Mouse (Mus musculus) heart, embryonic 11.5 days (tissue): ENCODE results near the gene Trim16. TPM values are rescaled to one million over a fixed set of nuclear protein-coding genes. Genes with fewer than 3 reads are reported as not detected.

Experiments
- ATAC-seq: fragments of 200-750 bp; cut with Nextera tagmentation; replicated peaks from 2 replicates; pipeline ENCODE4 v1.8.0; 2017; ENCODE audit warnings: moderate library complexity; ENCODE audit not compliant: insufficient number of reproducible peaks, low FRiP score, low TSS enrichment
- H3K27ac ChIP-seq: fragments of 300-500 bp; sonication (generic); 2 replicates; pipeline ENCODE4 v1.5.1; 2014; ENCODE audit warnings: mild to moderate bottlenecking, low read depth, low read length
- H3K27me3 ChIP-seq: fragments of 300-500 bp; sonication (generic); 2 replicates; pipeline ENCODE4 v1.6.1; 2014; ENCODE audit warnings: mild to moderate bottlenecking, low read length, mixed read lengths; ENCODE audit not compliant: control insufficient read depth, insufficient read depth
- H3K36me3 ChIP-seq: fragments of 300-500 bp; sonication (generic); 2 replicates; pipeline ENCODE4 v1.6.1; 2014; ENCODE audit warnings: mild to moderate bottlenecking, low read length, moderate library complexity, mixed read lengths; ENCODE audit not compliant: control insufficient read depth, insufficient read depth
- H3K4me1 ChIP-seq: fragments of 300-500 bp; sonication (generic); 2 replicates; pipeline ENCODE4 v1.6.1; 2014; ENCODE audit warnings: low read length; ENCODE audit not compliant: control insufficient read depth, insufficient read depth
- H3K4me2 ChIP-seq: fragments of 300-500 bp; sonication (generic); 2 replicates; pipeline ENCODE4 v1.6.1; 2014; ENCODE audit warnings: mild to moderate bottlenecking, moderate library complexity
- H3K4me3 ChIP-seq: fragments of 300-500 bp; sonication (generic); 2 replicates; pipeline ENCODE4 v1.5.1; 2014; ENCODE audit warnings: low read depth, low read length
- H3K9ac ChIP-seq: fragments of 300-500 bp; sonication (generic); 2 replicates; pipeline ENCODE4 v1.6.1; 2014; ENCODE audit warnings: mild to moderate bottlenecking, low read depth, low read length, moderate library complexity
- H3K9me3 ChIP-seq: fragments of 300-500 bp; sonication (generic); replicated peaks from 2 replicates; pipeline ENCODE4 v1.6.1; 2016; ENCODE audit warnings: low read length; ENCODE audit not compliant: control insufficient read depth
- WGBS: fragments of 180-500 bp; shearing (Covaris S2); extraction: QIAGEN DNeasy Blood & Tissue Kit; methylation state at CpG from one replicate; pipeline ENCODE4 v1.1.7; 2014; ENCODE audit not compliant: insufficient replicate concordance; 5-methylcytosine and 5-hydroxymethylcytosine counted together
- polyA plus RNA-seq: library from polyadenylated mRNA; unstranded; fragments of >200 nt; fragmentation: Nextera tagmentation; extraction: Ambion mirVana; gene quantifications from 2 replicates; pipeline ENCODE4 v1.2.1, GENCODE M21; 2014

Trim16 gene
- polyA plus RNA-seq, 1 experiment from 2014 or later = 3.9 TPM

DNA sequence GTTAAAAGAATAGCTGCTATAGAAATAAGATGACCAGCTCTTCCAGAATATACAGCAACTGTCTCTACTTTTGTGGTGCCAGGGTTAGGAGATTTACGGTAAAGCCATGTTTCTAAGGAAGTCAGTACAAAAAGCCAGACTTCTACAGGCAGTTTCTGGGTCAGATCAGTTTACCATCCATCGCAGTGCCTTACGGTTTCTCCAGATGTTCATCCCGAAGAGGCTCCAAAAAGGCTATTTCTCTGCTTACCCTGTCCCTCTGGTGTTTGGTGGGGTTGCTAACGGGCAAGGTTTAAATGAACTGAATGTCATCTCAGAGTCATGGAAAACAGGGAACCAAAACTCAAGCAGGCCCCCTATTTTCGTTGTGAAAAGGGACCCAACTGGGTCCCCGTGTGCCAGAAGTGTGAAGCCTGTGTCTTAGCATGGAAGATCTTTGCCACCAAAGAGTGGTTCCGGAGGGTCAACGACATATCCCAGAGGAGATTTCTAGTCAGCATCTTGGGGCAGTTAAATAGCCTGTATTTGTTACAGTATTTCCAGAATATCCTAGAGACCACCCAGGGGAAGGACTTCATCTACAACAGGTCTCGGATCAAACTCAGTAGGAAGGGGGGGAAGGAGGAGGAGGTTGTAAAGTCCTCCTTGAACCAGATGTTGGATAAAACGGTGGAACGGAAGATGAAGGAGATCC is 27.1 kb downstream of the Trim16 start, which contains the start of gene Fbxw10:
Gene Fbxw10, plus strand, starts transcription at position 109 of the 694 bp plus-strand sequence.
- H3K4me2 ChIP-seq = peak within 1 kb of the TSS; percentile 49
- WGBS = 36% methylated on average over 12 of the region's 12 CpGs
- 0 out of 2 replicates have a peak within 1 kb of the TSS, but pooled peaks have one; percentile 34 for H3K9ac ChIP-seq
- H3K36me3 ChIP-seq = no peaks in the 10 kb centered on the region
- H3K27me3 ChIP-seq = no peaks in the 10 kb centered on the region
- ATAC-seq = no peak
- H3K4me1 ChIP-seq = no peaks in the 10 kb centered on the region
- H3K27ac ChIP-seq = no peak within 1 kb of the TSS
- no peaks in the 10 kb centered on the region for H3K9me3 ChIP-seq
- H3K4me3 ChIP-seq = no peak within 1 kb of the TSS

DNA sequence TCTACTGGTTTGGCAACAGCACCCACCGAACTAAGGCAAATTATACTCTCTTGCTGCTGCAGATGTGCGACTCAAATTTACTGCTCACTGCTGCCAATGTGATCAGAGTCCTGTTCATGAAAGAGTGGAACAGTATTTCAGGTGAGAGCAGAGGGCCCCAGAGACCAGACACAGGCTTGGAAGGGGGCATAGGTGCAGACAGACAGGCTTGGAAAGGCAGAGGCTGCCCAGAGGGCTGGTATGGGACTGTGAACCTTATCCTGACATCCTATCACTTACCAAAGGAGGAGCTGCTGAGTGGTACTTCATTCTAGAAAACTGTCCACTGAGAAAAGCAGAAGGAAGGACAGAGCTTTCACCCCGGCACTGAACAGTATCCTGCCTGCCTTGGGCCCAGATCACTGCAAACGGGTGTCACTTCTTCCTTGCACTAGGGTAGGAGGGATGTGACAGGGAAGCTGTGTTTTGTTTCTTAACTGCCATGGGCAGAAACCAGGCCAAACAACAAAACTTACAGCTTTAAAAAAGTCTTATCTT is 27.7 kb downstream of the Trim16 start:
- no peaks in the 10 kb centered on the region for H3K36me3 ChIP-seq
- no peak for ATAC-seq
- WGBS = 60% methylated on average over 4 of the region's 4 CpGs
- no peak overlapping the region for H3K4me3 ChIP-seq
- H3K9me3 ChIP-seq = no peaks in the 10 kb centered on the region
- no peaks in the 10 kb centered on the region for H3K27me3 ChIP-seq
- H3K4me1 ChIP-seq = no peaks in the 10 kb centered on the region
- no peak overlapping the region for H3K27ac ChIP-seq
- H3K4me2 ChIP-seq = no peak overlapping the region
- H3K9ac ChIP-seq = no peak overlapping the region

DNA sequence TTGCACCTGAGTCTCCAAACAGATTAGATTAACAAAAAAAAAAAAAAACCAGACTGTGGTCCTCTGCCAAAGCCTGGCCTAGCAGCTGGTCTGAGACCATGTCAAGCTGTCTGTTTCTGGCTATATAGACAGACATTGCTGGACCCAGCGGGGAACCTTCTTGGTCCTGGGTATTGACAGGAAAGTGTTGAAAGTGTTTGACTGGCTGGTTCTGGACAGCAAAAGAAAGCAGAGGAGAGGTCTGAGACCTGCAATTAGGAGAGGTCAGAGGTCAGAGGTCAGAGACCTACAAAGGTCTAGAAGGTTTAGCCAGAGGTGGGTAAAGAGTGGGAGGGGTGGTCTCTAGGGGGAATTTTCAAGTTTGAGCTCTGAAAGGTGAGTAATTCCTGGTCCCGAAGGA is 28.3 kb downstream of the Trim16 start:
- Histone ChIP-seq H3K4me2 (no peak overlapping the region), H3K36me3 (no peaks in the 10 kb centered on the region), H3K4me3 (no peak overlapping the region), H3K4me1 (no peaks in the 10 kb centered on the region), H3K27ac (no peak overlapping the region), H3K27me3 (no peaks in the 10 kb centered on the region), H3K9ac (no peak overlapping the region), H3K9me3 (no peaks in the 10 kb centered on the region)
- no peak for ATAC-seq
- 54% methylated on average over 2 of the region's 2 CpGs for WGBS

DNA sequence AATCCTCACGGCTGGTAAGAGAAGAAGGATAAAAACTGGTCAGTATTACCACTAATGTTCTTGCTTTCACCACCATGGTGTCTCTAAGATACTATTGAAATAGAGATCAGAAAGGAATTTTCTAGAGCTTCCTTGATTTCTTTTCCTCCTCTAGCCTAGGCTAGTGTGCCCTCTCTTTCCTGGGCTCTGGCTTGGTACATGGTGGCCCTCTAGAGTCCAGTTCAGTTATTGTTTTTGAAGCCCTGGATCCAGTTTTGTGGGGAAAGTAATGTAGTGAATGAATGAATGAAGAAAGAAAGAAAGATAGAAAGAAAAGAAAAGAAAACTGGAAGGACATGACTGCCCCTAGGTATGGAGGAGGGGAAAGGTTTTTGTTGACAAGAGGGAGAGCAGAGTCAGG is 31.2 kb downstream of the Trim16 start:
- Histone ChIP-seq H3K36me3 (no peaks in the 10 kb centered on the region), H3K4me2 (no peak overlapping the region), H3K4me3 (no peak overlapping the region), H3K27ac (no peak overlapping the region), H3K27me3 (no peaks in the 10 kb centered on the region), H3K4me1 (no peaks in the 10 kb centered on the region), H3K9me3 (no peaks in the 10 kb centered on the region), H3K9ac (no peak overlapping the region)
- 71% methylated on average over 1 of the region's 1 CpGs for WGBS
- no peak for ATAC-seq

DNA sequence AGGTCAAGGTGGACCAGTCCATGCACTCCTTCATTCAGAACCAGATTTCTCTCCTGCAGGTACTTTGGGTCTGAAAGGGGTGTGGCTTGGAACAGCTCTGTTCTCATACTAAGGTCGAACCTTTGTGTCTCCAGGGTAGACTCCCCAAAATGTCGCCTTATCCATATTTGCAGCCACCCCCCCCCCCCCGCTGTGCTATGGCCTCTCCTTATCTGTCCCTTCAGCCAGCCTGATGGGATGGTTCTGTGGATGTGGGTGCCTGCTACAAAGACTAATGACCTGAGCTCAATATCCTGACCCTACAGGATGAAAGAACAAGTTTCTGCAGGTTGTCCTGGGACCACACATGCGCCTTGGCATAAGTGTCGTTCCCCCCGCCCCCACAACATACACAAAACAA is 33.3 kb downstream of the Trim16 start:
- Histone ChIP-seq H3K4me3 (no peak overlapping the region), H3K4me1 (no peaks in the 10 kb centered on the region), H3K27me3 (no peaks in the 10 kb centered on the region), H3K36me3 (no peaks in the 10 kb centered on the region), H3K4me2 (no peak overlapping the region), H3K27ac (no peak overlapping the region), H3K9me3 (no peaks in the 10 kb centered on the region), H3K9ac (no peak overlapping the region)
- ATAC-seq = no peak
- 75% methylated on average over 6 of the region's 6 CpGs for WGBS

DNA sequence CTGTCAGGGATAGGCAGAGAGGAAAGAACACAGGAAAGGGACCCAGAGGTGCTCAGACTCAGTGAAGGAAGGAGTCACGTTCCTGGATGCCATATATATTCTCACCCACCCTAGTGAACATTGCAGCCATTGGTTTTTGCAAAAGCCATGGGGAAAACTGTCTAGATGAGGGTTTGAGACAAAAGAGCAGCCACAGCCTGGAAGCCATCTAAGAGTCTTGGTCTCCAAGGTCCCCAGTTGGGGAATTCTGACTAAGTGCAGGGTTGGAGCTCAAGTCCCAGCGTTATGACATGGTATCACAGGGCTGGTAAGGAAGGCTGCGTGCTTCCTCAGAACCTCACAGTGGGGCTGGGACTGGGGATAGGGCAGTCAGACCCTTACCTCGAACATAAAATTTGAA is 45.5 kb downstream of the Trim16 start:
- Histone ChIP-seq H3K27me3 (no peaks in the 10 kb centered on the region), H3K9ac (no peak overlapping the region), H3K4me3 (no peak overlapping the region), H3K4me1 (no peaks in the 10 kb centered on the region), H3K36me3 (no peaks in the 10 kb centered on the region), H3K4me2 (no peak overlapping the region), H3K9me3 (no peaks in the 10 kb centered on the region), H3K27ac (no peak overlapping the region)
- no peak for ATAC-seq
- 57% methylated on average over 4 of the region's 4 CpGs for WGBS

DNA sequence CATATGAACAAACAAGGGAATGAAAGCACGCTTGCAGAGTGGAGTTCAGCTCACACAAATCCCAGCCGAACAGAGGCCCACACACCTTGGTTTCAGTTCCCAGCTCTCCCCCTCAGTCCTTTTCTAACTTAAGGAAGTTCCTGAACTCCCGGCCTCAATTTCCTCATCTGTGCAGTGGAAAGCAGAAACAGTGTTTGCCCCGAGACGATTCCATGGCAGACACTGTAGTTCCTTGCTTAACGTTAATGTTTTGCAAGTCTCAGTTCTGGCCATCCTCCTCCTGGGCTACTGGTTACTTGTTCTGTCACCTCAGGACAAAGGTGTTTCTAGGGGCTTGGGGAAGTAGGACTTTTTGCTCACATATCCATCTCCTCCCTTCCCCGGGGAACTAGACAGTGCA is 46.7 kb downstream of the Trim16 start:
- WGBS = 81% methylated on average over 7 of the region's 7 CpGs
- Histone ChIP-seq H3K4me3 (no peak overlapping the region), H3K9me3 (no peaks in the 10 kb centered on the region), H3K9ac (no peak overlapping the region), H3K4me2 (no peak overlapping the region), H3K4me1 (no peaks in the 10 kb centered on the region), H3K36me3 (no peaks in the 10 kb centered on the region), H3K27ac (no peak overlapping the region), H3K27me3 (no peaks in the 10 kb centered on the region)
- ATAC-seq = no peak

DNA sequence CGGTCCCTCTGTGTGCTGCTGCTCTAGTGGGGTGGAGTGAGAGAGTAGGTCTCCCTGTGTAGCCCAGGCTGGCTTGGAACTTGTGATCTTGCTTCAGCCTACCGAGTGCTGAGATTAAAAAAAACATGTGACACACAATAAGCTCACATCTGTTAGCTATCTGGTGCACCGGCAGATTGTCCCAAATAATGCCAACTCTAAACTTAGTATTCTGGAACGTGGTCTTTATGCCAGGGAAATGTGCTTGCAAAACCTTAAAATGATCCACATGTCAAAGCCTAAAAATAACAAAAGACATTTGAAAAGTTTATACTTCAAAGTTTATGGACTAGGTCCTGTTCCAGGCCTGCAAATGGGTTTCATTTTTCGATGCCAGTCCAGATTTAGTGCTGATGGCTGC is 49.2 kb downstream of the Trim16 start:
- H3K36me3 ChIP-seq = no peaks in the 10 kb centered on the region
- H3K4me3 ChIP-seq = no peak overlapping the region
- H3K27ac ChIP-seq = no peak overlapping the region
- H3K4me2 ChIP-seq = no peak overlapping the region
- H3K9me3 ChIP-seq = no peaks in the 10 kb centered on the region
- H3K27me3 ChIP-seq = no peaks in the 10 kb centered on the region
- no peaks in the 10 kb centered on the region for H3K4me1 ChIP-seq
- no peak overlapping the region for H3K9ac ChIP-seq
- WGBS = 73% methylated on average over 5 of the region's 5 CpGs
- no peak for ATAC-seq
